Mouse (Mus musculus) heart, embryonic 15.5 days (tissue): ENCODE data around the gene Wfikkn2. TPM values are rescaled to one million over a fixed set of nuclear protein-coding genes. Genes with fewer than 3 reads are reported as not detected.
A peak's percentile ranks its signal among the peaks of the same experiment; 100 is the strongest.

Experiments used
- ATAC-seq: fragments of 200-750 bp; cut with Nextera tagmentation; replicated peaks from 2 replicates; pipeline ENCODE4 v1.8.0; 2017; ENCODE audit warnings: low read depth, moderate TSS enrichment; ENCODE audit not compliant: insufficient number of reproducible peaks, insufficient read depth, low FRiP score
- H3K27ac ChIP-seq: fragments of 300-500 bp; sonication (generic); 2 replicates; pipeline ENCODE4 v1.5.1; 2015; ENCODE audit warnings: mild to moderate bottlenecking, inconsistent platforms
- H3K27me3 ChIP-seq: fragments of 300-500 bp; sonication (generic); 2 replicates; pipeline ENCODE4 v1.6.1; 2015; ENCODE audit warnings: inconsistent platforms
- H3K36me3 ChIP-seq: fragments of 300-500 bp; sonication (generic); 2 replicates; pipeline ENCODE4 v1.6.1; 2015; ENCODE audit warnings: mild to moderate bottlenecking, inconsistent platforms
- H3K4me1 ChIP-seq: fragments of 300-500 bp; sonication (generic); replicated peaks from 2 replicates; pipeline ENCODE4 v1.6.1; 2015; ENCODE audit warnings: inconsistent platforms
- H3K4me2 ChIP-seq: fragments of 300-500 bp; sonication (generic); 2 replicates; pipeline ENCODE4 v1.6.1; 2015; ENCODE audit warnings: inconsistent platforms, mild to moderate bottlenecking, moderate library complexity
- H3K4me3 ChIP-seq: fragments of 300-500 bp; sonication (generic); 2 replicates; pipeline ENCODE4 v1.5.1; 2015; ENCODE audit warnings: mild to moderate bottlenecking, inconsistent platforms
- H3K9ac ChIP-seq: fragments of 300-500 bp; sonication (generic); 2 replicates; pipeline ENCODE4 v1.6.1; 2015; ENCODE audit warnings: mild to moderate bottlenecking, inconsistent platforms
- H3K9me3 ChIP-seq: fragments of 300-500 bp; sonication (generic); replicated peaks from 2 replicates; pipeline ENCODE4 v1.6.1; 2016; ENCODE audit warnings: inconsistent platforms
- WGBS: fragments of 180-500 bp; shearing (Covaris S2); methylation state at CpG from one replicate; pipeline ENCODE4 v1.1.7; 2015; ENCODE audit warnings: mixed read lengths; 5-methylcytosine and 5-hydroxymethylcytosine counted together
- polyA plus RNA-seq: library from polyadenylated mRNA; unstranded; fragments of >200 nt; fragmentation: Nextera tagmentation; extraction: Ambion mirVana; gene quantifications from 2 replicates; pipeline ENCODE4 v1.2.1, GENCODE M21; 2015

Wfikkn2 gene
- polyA plus RNA-seq, 1 experiment from 2014 or later, result 2.4 TPM

DNA sequence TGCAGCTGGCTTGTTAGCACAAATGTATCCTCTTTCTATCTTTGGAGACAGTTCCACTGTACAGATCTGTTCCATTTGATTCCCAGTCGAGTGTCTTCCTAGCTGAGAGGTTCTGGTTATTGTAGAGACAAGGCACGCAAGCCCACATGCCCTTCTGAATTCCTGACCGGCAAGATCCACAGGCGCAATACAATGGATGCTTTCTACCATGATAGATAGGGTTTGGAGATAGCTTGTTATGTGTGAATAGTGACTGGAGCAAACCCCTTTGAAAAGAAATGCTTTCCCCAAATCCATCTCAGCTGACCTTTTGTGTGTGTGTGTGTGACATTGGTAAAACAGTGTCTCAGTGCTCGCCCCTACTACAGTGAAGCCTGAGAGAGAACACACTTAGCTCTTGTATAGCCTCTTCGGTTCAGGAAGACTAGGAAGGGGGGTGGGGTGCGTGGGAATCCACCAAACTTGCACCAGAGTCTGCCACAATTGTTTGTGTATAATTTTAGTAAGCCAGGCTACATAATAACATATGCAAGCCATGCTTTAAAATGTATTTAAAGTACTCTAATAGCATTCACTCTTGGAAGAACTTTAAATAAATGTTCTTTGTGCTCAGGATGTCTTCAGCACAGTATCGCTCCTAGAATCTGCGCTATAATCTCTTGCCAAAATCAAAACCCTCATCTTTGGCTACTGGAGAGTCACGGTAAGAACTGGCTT, 39.2 kb downstream of the Wfikkn2 start:
- Histone ChIP-seq H3K4me1 (no peaks in the 10 kb centered on the region), H3K27me3 (no peaks in the 10 kb centered on the region), H3K4me3 (no peak overlapping the region), H3K4me2 (no peak overlapping the region), H3K9me3 (no peaks in the 10 kb centered on the region), H3K9ac (no peak overlapping the region), H3K36me3 (no peaks in the 10 kb centered on the region), H3K27ac (no peak overlapping the region)
- no peak for ATAC-seq
- WGBS, result 69% methylated on average over 10 of the region's 10 CpGs

DNA sequence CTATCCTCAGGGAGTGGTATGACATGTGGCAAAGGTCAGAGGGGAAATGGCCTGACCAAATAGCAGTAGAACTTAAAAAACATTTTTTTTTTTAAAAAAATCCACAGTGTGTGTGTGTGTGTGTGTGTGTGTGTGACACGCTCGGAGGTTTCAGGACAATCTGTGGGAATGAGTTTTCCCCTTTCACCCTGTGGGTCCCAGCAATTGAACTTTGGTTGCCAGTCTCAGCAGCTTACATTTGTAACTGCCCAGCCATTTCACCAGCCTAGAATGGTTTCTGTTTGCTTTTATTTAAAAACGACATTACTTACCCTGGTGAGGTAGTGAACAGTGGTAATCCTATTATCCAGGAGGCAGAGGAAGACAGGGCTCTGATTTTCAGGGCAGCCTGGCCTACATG, 42.7 kb downstream of the Wfikkn2 start:
- H3K27me3 ChIP-seq, result no peaks in the 10 kb centered on the region
- H3K4me1 ChIP-seq, result 0 out of 2 replicates have a peak, but pooled peaks cover 3% of the 10 kb centered on the region
- no peak for ATAC-seq
- 71% methylated on average over 3 of the region's 3 CpGs for WGBS
- H3K4me2 ChIP-seq, result no peak overlapping the region
- no peaks in the 10 kb centered on the region for H3K36me3 ChIP-seq
- no peaks in the 10 kb centered on the region for H3K9me3 ChIP-seq
- no peak overlapping the region for H3K4me3 ChIP-seq
- no peak overlapping the region for H3K27ac ChIP-seq
- H3K9ac ChIP-seq, result no peak overlapping the region

DNA sequence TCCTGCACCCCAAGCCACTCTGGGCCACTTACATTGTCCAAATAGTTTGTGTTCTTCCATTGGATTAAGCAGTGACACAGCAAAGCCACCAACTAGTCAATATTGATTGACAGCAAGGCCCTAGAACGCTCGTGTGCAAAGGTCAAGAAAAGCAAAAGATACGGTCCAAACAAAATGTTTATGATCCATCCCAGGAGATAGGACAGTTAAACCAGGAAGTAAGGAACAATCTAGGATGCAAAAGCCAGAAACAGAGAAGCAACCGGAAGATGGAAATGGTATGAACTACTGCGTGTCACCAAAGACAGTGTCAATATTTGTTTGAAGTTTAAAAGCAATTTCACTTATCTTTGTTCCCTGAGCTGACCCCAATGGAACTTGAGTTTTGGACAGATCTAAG, 43.7 kb downstream of the Wfikkn2 start:
- H3K27ac ChIP-seq, result no peak overlapping the region
- no peak overlapping the region for H3K9ac ChIP-seq
- H3K4me2 ChIP-seq, result no peak overlapping the region
- H3K36me3 ChIP-seq, result no peaks in the 10 kb centered on the region
- 0 out of 2 replicates have a peak, but pooled peaks cover 3% of the 10 kb centered on the region for H3K4me1 ChIP-seq
- WGBS, result 80% methylated on average over 5 of the region's 5 CpGs
- ATAC-seq, result no peak
- no peak overlapping the region for H3K4me3 ChIP-seq
- no peaks in the 10 kb centered on the region for H3K27me3 ChIP-seq
- H3K9me3 ChIP-seq, result no peaks in the 10 kb centered on the region

DNA sequence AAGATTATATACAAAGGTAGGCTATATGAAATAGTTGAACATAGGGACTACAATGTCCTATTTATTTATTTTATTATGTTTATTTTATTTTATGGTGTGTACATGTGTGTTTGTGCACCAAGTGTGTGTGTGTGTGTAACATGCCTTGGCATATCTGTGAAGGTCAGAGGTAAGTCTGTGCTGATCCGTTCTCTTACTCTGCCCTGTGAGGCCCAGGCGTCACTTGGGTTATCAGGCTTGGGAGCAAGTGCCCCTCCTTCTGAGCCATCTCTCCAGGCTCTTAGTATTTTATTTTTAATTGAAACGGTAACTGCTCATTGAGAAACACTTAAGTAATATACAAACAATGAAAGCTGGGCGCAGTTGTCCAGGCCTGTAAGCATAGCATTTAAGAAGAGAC, 45.4 kb downstream of the Wfikkn2 start:
- WGBS, result 59% methylated on average over 4 of the region's 4 CpGs
- H3K36me3 ChIP-seq, result no peaks in the 10 kb centered on the region
- no peak overlapping the region for H3K4me3 ChIP-seq
- H3K4me1 ChIP-seq, result 0 out of 2 replicates have a peak, but pooled peaks cover 6% of the 10 kb centered on the region
- H3K9ac ChIP-seq, result no peak overlapping the region
- no peak for ATAC-seq
- no peak overlapping the region for H3K4me2 ChIP-seq
- H3K27me3 ChIP-seq, result no peaks in the 10 kb centered on the region
- no peaks in the 10 kb centered on the region for H3K9me3 ChIP-seq
- no peak overlapping the region for H3K27ac ChIP-seq

DNA sequence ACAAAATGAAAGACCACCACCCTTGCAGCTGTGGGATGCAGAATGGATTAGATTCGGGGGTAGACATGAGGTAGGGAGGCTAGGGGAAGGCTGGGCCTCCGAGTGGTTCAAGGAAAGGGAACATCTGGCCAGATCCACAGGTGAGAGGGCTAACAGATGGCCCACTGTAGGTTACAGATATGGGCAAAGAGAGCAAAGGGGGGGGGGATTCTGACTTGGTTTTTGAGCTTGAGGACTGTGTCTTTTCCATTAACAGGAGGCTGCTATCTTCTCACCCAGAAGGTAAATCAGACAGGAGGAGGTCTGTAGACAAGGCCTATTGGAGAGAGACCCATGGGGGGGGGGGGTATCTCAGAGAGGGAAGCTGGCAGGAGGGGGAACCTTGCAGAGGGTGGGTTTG, 46.0 kb downstream of the Wfikkn2 start:
- Histone ChIP-seq H3K4me2 (no peak overlapping the region), H3K36me3 (no peaks in the 10 kb centered on the region), H3K27ac (no peak overlapping the region), H3K9me3 (no peaks in the 10 kb centered on the region), H3K4me3 (no peak overlapping the region), H3K27me3 (no peaks in the 10 kb centered on the region), H3K4me1 (0 out of 2 replicates have a peak, but pooled peaks cover 6% of the 10 kb centered on the region), H3K9ac (no peak overlapping the region)
- 82% methylated on average over 2 of the region's 2 CpGs for WGBS
- ATAC-seq, result no peak

DNA sequence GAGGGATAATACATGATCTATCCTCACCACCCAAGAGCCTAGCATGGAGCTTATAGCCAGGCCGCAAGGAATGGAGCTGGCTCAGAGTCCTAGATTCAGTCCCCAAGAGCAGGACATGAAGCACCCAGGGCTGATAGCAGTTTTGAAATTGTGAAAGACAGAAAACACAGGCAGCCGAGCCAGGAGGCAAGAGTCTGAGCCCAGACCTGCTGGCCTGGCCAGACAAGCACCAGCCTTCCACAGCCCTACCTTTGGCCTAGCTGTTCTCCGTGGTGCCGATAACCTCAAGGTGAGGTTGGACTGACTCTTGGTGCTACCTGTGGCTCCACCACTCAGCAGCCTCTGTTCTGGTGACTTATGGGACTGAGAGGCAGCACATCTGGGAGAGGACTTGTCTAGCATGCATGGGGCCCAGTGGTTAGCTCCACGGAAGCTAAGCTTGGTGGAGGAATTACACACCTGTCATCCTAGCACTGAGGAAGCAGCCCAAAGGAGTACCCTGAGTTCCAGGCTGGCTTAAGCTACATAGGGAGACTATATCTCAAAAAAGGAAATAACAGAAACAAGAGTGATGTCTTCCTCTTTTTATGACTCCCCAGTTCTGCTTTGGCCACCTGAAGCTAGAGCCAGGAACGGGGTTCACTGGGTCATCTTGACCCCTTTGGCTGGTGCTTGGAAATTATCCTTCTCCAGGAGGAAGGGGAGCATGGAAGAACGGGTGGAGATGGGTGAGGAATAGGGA, 47.2 kb downstream of the Wfikkn2 start:
- Histone ChIP-seq H3K4me3 (no peak overlapping the region), H3K4me2 (no peak overlapping the region), H3K36me3 (no peaks in the 10 kb centered on the region), H3K9me3 (no peaks in the 10 kb centered on the region), H3K27ac (no peak overlapping the region), H3K27me3 (no peaks in the 10 kb centered on the region), H3K9ac (no peak overlapping the region), H3K4me1 (0 out of 2 replicates have a peak, but pooled peaks cover 6% of the 10 kb centered on the region)
- WGBS, result 81% methylated on average over 7 of the region's 7 CpGs
- no peak for ATAC-seq

DNA sequence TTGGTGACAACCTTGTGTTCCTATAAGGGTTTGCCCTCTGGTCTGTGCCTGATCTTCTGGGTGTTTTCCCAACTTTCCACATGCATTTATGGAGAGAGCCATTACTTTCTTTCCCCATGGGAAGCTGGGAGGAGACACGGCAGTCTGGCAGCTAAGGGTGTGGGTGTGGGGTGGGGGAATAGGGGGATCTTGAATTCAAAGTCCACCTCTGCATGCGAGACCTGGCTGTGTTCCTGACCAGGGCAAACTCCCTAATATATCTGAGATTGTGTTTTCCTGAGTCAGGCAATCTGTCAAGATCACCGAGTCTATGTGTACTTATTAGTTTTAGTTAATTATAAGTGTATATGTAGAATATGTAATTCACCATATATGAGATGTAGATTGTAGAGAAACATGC, 49.5 kb downstream of the Wfikkn2 start:
- Histone ChIP-seq H3K9me3 (no peaks in the 10 kb centered on the region), H3K9ac (no peak overlapping the region), H3K27me3 (no peaks in the 10 kb centered on the region), H3K27ac (no peak overlapping the region), H3K4me2 (no peak overlapping the region), H3K36me3 (no peaks in the 10 kb centered on the region), H3K4me3 (no peak overlapping the region), H3K4me1 (0 out of 2 replicates have a peak, but pooled peaks cover 6% of the 10 kb centered on the region)
- no peak for ATAC-seq
- WGBS, result 73% methylated on average over 3 of the region's 3 CpGs

DNA sequence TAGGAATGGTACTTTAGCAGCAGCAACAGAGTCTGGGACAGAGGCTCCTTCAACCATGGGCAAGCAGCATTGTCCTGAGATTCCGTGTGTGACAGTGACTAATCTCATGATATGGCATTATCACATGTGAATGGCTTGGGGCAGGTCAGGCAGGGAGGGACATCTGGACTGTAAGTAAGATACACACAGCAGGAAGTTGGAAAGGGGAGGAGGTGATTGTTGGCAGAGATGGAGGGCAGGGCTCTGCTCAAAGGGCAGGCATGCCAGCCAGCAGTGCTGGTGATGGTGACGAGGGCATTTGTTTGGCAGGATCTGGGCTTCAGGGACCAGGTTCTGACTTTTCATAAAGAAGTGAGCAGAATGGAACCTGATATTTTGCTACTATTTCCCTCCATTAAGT, 52.7 kb downstream of the Wfikkn2 start:
- H3K4me1 ChIP-seq, result peaks cover 11% of the 10 kb centered on the region
- H3K27me3 ChIP-seq, result no peaks in the 10 kb centered on the region
- ATAC-seq, result no peak
- 49% methylated on average over 2 of the region's 2 CpGs for WGBS
- no peaks in the 10 kb centered on the region for H3K36me3 ChIP-seq
- no peak overlapping the region for H3K4me3 ChIP-seq
- H3K27ac ChIP-seq, result no peak overlapping the region
- no peak overlapping the region for H3K4me2 ChIP-seq
- H3K9ac ChIP-seq, result no peak overlapping the region
- no peaks in the 10 kb centered on the region for H3K9me3 ChIP-seq

DNA sequence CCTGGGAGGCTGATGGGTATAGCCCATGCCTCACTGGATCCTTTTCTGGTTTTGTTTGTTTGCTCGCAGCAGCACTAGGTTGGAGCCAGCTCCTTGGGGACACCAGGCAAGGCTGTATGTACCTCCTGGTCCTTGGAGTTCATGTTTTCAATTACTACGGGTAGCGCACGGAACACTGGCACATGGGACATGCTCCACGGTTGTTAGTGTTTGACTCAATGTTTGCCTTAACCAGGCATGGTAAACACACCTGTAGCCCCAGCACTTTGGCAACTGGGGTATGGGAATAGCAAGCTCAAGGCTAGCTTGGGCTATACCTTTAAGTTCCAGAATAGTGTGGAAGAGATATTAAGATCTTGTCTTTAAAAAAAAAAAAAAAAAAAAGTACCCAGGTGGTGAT, 55.1 kb downstream of the Wfikkn2 start:
- no peak overlapping the region for H3K9ac ChIP-seq
- H3K27me3 ChIP-seq, result no peaks in the 10 kb centered on the region
- ATAC-seq, result no peak
- no peaks in the 10 kb centered on the region for H3K9me3 ChIP-seq
- no peak overlapping the region for H3K4me3 ChIP-seq
- no peak overlapping the region for H3K4me2 ChIP-seq
- H3K4me1 ChIP-seq, result peaks cover 8% of the 10 kb centered on the region
- 85% methylated on average over 5 of the region's 5 CpGs for WGBS
- no peaks in the 10 kb centered on the region for H3K36me3 ChIP-seq
- H3K27ac ChIP-seq, result no peak overlapping the region

DNA sequence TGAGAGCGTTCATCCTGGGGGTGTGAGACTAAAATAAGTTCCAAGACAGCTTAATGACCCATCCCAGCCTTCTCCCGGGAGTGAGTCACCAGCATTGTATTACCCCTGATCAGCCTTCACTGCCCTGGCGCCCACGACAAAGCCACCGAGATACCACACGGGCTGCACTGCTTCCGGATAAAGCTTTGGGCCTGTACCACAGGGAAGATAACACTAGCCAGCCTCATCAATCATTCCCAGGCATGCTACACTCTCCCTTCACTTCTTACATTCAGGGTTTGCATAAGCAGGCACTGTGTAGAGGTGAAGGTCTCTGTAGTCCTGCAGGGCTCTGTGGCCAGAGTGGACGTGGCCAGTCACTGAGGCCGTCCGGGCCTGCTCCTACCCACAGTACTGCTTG, 56.2 kb downstream of the Wfikkn2 start:
- Histone ChIP-seq H3K9ac (no peak overlapping the region), H3K9me3 (no peaks in the 10 kb centered on the region), H3K27ac (no peak overlapping the region)

More for the DNA sequence above, 56.2 kb downstream of the Wfikkn2 start:
- H3K4me2 ChIP-seq, result no peak overlapping the region
- 0 out of 2 replicates have a peak, but pooled peaks have one; percentile 22 for ATAC-seq
- no peaks in the 10 kb centered on the region for H3K36me3 ChIP-seq
- H3K4me3 ChIP-seq, result no peak overlapping the region
- WGBS, result 26% methylated on average over 10 of the region's 10 CpGs
- no peaks in the 10 kb centered on the region for H3K27me3 ChIP-seq
- peaks cover 8% of the 10 kb centered on the region for H3K4me1 ChIP-seq
